Mouse (Mus musculus) bone marrow, adult 2 months (tissue): ENCODE data around the gene Aire.
A peak's percentile ranks its signal among the peaks of the same experiment; 100 is the strongest.

Experiments used
- CTCF ChIP-seq: fragments of 200-500 bp; IDR thresholded peaks from 2 replicates; pipeline ENCODE4 v1.5.1; 2011; ENCODE audit warnings: low read length, control low read depth; ENCODE audit not compliant: control insufficient read depth, insufficient read depth
- POLR2A ChIP-seq: fragments of 200-500 bp; IDR thresholded peaks from 2 replicates; pipeline ENCODE4 v1.6.1; 2011; ENCODE audit warnings: low read depth, mild to moderate bottlenecking, control low read depth, low read length, borderline replicate concordance; ENCODE audit not compliant: control insufficient read depth

- TF ChIP-seq POLR2A (no peak), CTCF (peak; percentile 86)
Measured at GRCm38 (mm10) chr10:77984660-77985059, 58.8 kb downstream of the Aire start.
